Mouse (Mus musculus) embryonic facial prominence, embryonic 13.5 days (tissue): ENCODE measurements around the gene Olfr138. TPM values are rescaled to one million over a fixed set of nuclear protein-coding genes. Genes with fewer than 3 reads are reported as not detected.

ENCODE experiments used
- ATAC-seq: fragments of 200-750 bp; cut with Nextera tagmentation; 2 replicates; pipeline ENCODE4 v1.8.0; 2017; ENCODE audit warnings: low read depth; ENCODE audit not compliant: insufficient number of reproducible peaks, insufficient read depth, low FRiP score, low TSS enrichment
- H3K27ac ChIP-seq: fragments of 300-500 bp; sonication (generic); 2 replicates; pipeline ENCODE4 v1.5.1; 2015; ENCODE audit warnings: moderate library complexity, mild to moderate bottlenecking, inconsistent platforms
- H3K27me3 ChIP-seq: fragments of 300-500 bp; sonication (generic); 2 replicates; pipeline ENCODE4 v1.6.1; 2015; ENCODE audit warnings: mild to moderate bottlenecking, inconsistent platforms
- H3K36me3 ChIP-seq: fragments of 300-500 bp; sonication (generic); 2 replicates; pipeline ENCODE4 v1.6.1; 2015; ENCODE audit warnings: mild to moderate bottlenecking, inconsistent platforms
- H3K4me1 ChIP-seq: fragments of 300-500 bp; sonication (generic); 2 replicates; pipeline ENCODE4 v1.6.1; 2015; ENCODE audit warnings: inconsistent platforms
- H3K4me2 ChIP-seq: fragments of 300-500 bp; sonication (generic); 2 replicates; pipeline ENCODE4 v1.6.1; 2015; ENCODE audit warnings: moderate library complexity, mild to moderate bottlenecking, inconsistent platforms
- H3K4me3 ChIP-seq: fragments of 300-500 bp; sonication (generic); 2 replicates; pipeline ENCODE4 v1.5.1; 2015; ENCODE audit warnings: mild to moderate bottlenecking, inconsistent platforms
- H3K9ac ChIP-seq: fragments of 300-500 bp; sonication (generic); 2 replicates; pipeline ENCODE4 v1.6.1; 2015; ENCODE audit warnings: mild to moderate bottlenecking, inconsistent platforms
- H3K9me3 ChIP-seq: fragments of 300-500 bp; sonication (generic); 2 replicates; pipeline ENCODE4 v1.6.1; 2016; ENCODE audit warnings: inconsistent platforms
- WGBS: fragments of 180-500 bp; shearing (Covaris S2); methylation state at CpG from one replicate; pipeline ENCODE4 v1.1.7; 2015; ENCODE audit warnings: mixed read lengths; 5-methylcytosine and 5-hydroxymethylcytosine counted together
- polyA plus RNA-seq: library from polyadenylated mRNA; unstranded; fragments of >200 nt; fragmentation: Nextera tagmentation; extraction: Ambion mirVana; gene quantifications from 2 replicates; pipeline ENCODE4 v1.2.1, GENCODE M21; 2015

Gene Olfr138
- polyA plus RNA-seq: not detected in 2 replicates

GRCm38 (mm10) chr17:38260735-38261134, at the start of gene Olfr138:
TSS of gene Olfr138 (plus strand) at chr17:38261035.
- H3K27ac ChIP-seq: no peak within 1 kb of the TSS
- ATAC-seq: no peak
- H3K4me3 ChIP-seq: no peak within 1 kb of the TSS
- H3K9ac ChIP-seq: no peak within 1 kb of the TSS
- no peaks in the 10 kb centered on the region for H3K9me3 ChIP-seq
- no peaks in the 10 kb centered on the region for H3K36me3 ChIP-seq
- H3K27me3 ChIP-seq: no peaks in the 10 kb centered on the region
- WGBS: 73% methylated on average over 1 of the region's 1 CpGs
- H3K4me1 ChIP-seq: no peaks in the 10 kb centered on the region
- no peak within 1 kb of the TSS for H3K4me2 ChIP-seq

- H3K36me3 ChIP-seq: no peaks in the 10 kb centered on the region
Measured at GRCm38 (mm10) chr17:38307470-38307869, 46.6 kb downstream of the Olfr138 start, which contains the start of gene Olfr137. TSS of gene Olfr137 (minus strand) at chr17:38307570.

More at GRCm38 (mm10) chr17:38307470-38307869, 46.6 kb downstream of the Olfr138 start, which contains the start of gene Olfr137:
- ATAC-seq: no peak
- Histone ChIP-seq H3K27me3 (no peaks in the 10 kb centered on the region), H3K4me1 (no peaks in the 10 kb centered on the region), H3K9ac (no peak within 1 kb of the TSS), H3K27ac (no peak within 1 kb of the TSS), H3K4me2 (no peak within 1 kb of the TSS), H3K9me3 (no peaks in the 10 kb centered on the region; the same call in 1 of the 2 replicates), H3K4me3 (no peak within 1 kb of the TSS)

Other genes starting within 250 kb of the Olfr138 start
- gene Olfr129, start 201.0 kb upstream of the Olfr138 start, polyA plus RNA-seq: not detected in 2 replicates
- gene Olfr130, start 197.1 kb upstream of the Olfr138 start, polyA plus RNA-seq: not detected in 2 replicates
- not detected in 2 replicates for gene Olfr131, start 172.3 kb upstream of the Olfr138 start, polyA plus RNA-seq
- gene Olfr132, start 126.5 kb upstream of the Olfr138 start, polyA plus RNA-seq: not detected in 2 replicates
- not detected in 2 replicates for gene Olfr133, start 115.8 kb upstream of the Olfr138 start, polyA plus RNA-seq
- gene Olfr134, start 89.6 kb upstream of the Olfr138 start, polyA plus RNA-seq: not detected in 2 replicates
- not detected in 2 replicates for gene Olfr135, start 56.7 kb upstream of the Olfr138 start, polyA plus RNA-seq
- not detected in 2 replicates for gene Olfr137, start 46.5 kb downstream of the Olfr138 start, polyA plus RNA-seq
- not detected in 2 replicates for gene Olfr136, start 68.8 kb downstream of the Olfr138 start, polyA plus RNA-seq
- gene Esp36, start 159.2 kb downstream of the Olfr138 start, polyA plus RNA-seq: not detected in 2 replicates